Mouse (Mus musculus): ENCODE measurements around the gene Aldh1a2.

Aldh1a2 gene

DNA sequence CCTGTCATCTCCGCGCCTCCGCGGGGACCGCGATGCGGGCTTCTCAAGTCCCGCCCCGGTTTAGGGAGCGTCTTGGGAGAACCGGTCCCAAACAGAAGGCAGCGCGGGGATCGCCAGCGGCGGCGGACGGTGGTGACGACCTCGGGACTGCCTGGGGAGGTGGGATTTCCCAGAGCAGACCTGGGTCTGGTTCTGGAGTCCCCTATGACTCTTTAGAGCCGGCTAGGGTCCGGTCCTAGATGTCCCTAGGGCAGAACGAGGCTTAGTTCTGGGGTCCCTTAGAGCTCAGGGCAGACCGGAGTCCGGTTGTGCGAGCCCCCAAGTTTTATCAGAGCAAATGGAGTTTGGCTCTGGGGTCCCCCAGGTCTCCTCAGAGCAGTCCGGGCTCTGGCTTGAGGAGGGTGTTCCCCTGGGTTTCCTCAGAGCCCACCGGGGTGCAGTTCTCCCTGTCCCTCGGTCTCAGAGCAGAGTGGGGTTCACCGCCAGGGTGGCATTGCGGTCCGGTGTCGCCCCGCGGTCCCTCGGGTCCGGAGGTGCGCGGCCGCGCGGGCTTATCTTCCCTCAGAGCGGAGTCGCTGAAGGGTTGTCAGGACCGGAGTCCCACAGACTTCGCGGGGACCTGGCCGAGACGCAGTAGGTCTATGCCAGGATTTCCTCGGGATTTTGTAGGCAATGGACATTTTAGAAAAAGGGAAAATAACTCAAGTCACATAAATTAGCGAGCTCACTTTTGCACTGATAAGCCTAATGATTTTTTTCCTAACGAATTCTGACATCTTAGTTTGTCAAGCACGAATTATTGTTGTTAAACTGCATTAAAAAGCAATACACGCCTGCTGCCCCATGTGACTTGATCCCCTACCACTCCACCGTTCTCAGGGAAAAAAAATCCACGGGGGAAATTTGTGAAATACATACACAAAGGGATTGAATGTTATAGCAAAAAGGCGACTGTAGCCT, 727 bp downstream of the Aldh1a2 start:
- DNase-seq = peak in 1 of 2 experiments; percentile 5

DNA sequence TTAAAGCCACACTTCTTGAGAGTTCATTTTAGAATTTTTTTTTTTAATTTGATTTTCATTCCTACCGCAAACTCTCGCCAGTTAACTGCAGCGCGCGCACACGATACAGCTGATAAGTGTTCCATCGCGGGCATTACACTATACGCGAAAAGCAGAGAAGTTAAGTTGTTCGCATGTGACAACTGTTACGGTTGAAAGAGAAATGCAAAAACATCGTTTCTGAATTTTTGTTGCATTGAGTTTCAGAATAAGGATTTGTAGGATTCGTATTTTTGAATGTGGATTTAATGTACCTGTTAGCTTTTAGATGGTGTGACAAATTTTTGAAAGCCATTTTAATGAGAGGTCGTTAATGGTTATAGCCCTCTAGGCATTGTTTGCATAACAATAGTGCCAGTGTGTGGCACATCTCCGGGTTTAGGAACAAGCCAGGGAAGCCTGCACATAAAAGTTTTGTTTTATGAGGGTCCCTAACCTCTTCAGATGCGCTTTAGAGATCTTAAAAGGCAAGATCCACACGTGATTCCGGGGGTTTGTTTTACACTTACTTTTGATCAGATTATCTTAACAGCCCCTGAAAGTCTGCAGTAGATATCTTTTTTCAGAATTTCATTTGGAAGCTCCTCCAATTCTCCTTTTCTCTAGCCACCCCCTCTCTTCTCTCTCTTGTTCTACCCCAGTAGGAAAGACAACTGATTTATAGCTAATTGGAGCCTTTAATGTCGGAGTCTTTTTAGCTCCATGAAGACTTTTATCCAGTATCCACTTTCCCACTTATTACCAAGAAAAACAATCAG, 1.6 kb downstream of the Aldh1a2 start:
- DNase-seq = no peak

DNA sequence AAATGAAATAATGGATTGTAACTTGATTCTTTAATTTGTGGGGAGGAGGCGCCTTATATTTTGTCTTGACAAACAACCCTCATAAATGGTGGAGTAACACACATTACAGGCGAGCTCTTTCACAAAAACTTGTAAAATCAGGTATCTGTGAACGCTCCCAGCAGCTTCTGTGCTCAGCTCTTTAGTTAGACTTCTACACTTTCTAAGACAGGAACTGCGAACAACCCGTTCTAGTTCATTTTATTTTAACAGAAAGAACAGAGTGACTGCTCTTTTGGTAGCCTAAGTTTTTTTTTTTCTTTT, 2.2 kb downstream of the Aldh1a2 start:
- DNase-seq = no peak

DNA sequence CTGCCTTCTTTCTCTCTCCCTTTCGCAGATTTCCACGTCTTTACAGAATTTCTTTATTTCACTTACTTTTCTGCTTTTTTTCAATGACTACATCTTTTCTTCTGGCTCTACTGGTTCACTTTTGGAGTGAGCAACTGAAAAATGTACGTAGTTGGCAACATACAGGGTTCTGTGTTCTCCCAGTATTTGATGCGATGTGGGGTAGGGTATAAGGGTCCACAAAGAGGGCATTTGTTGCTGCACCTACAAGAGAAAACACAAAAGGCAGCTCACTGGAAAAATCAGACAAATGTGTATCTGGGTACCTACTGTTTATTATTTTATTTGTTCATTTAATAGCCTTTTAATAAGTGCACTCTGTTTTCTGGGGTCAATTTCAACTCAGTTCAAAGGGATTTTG, 3.6 kb downstream of the Aldh1a2 start:
- DNase-seq = no peak

DNA sequence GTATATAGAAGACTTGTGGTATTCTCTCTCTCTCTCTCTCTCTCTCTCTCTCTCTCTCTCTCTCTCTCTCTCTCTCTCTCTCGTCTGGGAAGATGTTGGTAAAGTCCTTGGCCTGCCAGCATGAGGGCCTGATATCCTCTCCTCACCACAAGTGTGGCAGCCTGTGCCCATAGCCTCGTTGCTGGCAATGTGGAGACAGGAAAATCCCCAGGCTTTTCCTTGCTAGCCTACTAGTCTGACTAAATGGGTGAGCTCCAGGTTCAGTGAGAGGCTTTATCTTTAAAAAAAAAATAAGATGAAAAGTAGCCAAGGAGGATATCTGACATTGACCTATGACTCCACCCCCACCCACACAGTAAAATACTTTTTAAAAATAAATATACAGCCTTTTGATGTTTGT, 4.8 kb downstream of the Aldh1a2 start:
- no peak for DNase-seq

DNA sequence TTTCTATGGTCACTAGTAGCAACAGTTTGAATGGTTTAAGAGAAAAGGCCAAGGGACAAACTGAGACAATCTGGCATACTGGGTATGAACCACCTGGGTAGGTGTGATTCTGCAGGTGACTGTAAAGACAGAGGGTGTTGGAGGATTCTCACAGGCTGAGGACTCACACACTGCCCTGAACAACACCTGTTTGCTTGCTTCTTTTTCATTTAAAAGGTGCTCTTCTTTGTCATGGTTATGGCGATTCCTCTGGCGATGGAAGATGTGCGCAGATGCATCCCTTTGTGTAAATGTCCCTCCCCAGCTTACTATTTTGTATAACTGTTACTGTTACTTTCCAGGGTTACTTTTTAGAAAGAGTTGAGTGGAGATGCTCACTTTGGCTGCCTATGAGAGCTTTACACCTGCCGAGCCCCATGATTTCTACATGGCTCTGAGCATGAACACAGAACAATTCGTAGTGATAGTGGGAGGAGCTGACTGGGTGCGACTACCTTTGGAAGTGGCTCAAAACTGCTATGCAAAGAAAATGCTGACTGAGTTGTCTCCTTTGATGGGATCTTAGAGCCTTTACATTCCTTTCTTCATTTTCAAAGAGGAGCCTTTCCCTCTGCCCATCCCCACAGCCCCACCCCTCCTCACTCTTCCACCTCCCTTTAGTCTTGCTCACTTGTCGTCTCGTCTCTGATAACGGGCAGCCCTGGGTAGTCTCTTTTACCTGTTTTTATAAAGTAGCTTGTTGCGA, 11.8 kb downstream of the Aldh1a2 start:
- DNase-seq = no peak

DNA sequence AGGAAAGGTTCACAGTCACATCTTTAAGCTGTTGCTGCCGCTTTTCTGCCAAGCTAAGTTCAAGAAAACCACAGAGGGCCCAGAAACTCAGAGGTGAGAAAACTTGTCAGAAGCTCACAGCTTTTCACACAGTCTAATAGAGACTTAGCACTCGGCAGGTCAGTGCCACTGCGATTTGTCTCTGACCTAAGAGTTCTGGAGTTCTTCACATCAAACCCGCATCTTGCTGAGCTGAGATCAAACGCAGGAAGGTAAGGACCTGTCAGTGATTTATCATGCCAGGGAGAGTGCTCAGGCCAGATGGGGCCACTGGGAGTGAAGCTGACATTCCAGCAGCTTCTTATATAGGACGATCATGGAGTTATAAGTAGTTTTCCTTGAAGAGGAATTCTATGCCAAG, 14.4 kb downstream of the Aldh1a2 start:
- no peak for DNase-seq

DNA sequence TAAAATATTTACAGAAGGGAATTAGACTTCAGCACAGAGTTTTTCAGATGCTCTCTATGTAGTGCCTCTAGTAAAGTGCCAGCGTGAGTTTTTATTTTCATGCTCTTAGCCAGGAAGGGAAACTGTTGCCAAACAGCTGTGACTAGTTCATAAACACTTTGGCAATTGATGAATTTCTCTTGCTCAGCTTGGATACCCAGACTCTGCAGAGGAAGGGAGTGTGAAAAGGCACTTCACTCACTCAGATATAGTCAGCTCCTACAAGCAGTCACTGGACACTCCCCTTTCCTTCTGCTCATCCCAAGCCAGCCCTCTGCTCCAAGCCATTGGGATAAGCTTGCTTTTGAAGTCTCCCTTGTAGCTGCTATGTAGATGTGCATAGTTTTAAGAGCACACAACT, 21.0 kb downstream of the Aldh1a2 start:
- DNase-seq = no peak

DNA sequence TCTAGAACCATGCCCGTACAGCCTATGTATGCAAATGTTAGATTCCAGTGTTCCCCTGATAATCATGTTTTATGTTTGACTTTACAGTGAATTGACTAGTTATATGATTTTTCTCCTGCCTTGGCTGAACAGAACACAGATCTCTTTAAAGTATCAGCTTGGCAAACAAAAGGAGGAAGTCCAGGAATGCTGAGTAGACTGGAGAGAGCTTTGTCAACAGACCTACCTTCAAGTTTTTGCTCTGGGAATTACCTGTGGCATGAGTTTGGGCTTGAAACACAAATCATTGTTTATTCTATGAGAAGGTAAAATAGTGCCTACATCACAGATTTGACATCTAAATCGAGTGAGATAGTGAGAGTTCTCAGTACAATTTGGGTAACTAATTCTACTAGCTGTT, 24.3 kb downstream of the Aldh1a2 start:
- no peak for DNase-seq

DNA sequence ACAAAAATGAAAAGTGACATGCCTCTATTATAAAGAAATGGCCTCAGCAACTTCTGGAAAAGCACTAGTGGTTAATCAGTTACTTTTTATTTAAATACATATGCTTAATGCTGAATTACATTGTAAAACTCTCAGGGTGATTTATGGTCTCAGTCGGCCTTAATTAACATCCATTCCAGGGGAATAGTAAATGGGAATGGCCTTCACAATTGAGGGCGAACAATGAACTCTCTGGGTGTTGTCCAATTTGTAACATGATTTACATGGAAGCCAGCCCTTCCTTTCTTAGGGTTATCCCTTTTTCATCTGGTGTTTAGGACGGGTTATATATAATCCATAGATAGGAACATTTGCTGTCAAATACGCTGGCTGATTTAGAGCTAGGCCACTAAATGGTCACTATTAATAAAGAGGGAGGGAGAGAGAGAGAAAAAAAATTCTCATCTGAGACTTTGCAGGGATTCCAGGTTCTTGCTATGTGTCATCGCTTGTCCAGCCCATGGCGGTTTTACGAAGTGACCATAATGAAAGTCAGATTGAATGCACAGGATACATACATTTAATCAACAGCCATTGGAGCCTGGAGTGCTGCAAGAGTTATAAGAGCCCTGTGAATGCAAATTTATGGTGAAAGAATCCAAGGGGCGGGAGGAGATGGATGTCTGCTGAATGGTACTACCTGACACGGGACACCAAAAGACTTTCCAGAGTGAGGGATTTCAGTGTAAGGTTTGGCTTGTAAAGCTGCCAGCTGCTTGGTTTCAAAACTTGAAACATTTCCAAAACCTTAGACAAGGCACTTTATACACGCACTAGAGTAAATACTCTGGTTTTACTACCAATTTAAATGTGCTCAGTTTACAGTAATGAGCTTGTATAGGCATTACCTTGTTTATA, 26.2 kb downstream of the Aldh1a2 start:
- no peak for DNase-seq

DNA sequence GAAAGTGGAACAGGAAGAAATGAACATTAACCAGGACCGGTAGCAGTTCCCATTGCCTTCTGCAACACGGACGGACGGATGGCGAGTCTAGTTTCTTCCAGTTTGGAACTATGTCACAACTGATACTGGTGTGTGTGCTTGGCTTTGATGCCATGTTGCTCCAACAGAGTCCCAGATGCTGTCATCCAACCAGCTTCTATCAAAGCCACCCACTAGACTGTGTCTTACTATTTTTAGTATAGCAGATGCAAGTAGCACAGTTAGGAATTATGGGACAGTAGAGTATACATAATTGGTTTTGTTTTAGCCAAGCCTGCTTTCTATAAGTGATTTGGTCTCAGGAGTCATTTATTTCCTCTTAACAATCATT, 26.8 kb downstream of the Aldh1a2 start:
- DNase-seq = no peak

DNA sequence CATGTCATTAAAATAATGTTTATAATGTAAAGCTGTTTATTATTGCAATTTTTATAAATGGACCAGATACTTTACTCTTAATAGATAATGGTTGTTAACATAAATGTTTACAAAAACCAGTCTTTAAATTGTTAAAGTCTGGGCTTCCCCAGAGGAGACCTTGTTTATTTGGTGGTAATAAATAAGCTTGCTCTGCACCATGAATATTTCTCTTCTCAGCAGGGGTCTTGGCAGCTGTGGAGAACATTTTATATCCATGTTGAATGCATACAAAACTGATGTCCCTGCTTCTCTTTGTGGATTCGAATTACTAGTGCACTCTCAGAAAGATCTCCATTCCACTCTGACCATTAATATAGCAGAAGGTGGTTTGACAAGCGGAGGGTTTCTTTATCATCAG, 38.8 kb downstream of the Aldh1a2 start:
- no peak for DNase-seq

DNA sequence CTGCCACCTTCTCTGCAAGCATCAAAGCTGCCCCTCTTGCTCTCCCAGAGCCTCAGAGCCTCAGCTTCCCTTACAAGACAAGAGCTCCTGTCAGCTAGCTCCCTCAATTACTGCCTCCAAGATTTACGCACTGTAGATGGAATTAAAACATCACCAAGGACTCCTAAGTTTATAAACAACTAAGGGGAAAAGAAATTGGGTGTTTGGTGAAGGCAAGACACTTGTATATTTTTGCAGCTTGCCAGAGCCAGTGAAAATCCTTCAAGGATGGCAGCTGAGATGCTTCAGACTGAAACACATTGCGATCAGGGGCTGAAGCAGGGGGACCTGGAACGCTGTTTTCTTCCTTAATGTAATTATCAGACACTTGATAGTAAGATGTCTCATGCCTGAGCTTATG, 47.1 kb downstream of the Aldh1a2 start:
- DNase-seq = no peak

DNA sequence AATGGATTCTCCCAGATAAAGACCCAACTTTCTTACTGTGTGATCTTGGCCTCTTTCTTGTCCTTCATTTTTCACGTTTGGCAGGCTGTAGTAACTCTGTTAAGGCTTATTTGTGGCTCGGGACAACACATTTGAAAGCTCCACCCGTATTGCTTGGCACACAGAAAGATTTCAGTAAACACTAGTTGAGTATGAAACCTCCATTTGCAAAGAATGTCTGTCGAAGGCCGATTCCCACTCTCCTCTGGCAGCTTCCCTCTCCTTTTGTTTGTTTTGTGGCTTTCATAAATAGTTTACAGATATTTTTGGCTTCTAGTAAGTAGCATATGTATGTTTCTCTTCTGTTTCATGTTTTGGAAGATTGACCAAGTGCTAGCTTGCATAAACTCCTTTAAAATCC, 54.1 kb downstream of the Aldh1a2 start:
- DNase-seq = no peak

DNA sequence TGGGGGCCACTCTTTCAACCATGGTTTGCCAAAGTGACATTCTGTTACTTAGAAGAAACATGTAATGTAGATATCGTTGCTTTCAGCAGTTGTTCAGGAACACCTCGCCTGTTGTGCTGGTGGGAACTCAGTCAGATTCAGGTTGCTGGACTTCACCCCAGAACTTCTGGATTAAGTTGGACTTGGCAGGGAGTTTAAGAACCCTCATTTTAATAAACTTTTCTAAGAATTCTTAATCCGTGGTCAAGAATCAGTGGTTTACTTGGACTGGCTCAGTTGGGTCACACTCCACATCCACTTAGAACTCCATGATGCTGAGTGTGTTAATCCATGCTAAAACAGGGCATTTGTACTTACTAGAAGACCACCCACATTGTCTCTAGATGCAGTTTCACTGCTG, 54.6 kb downstream of the Aldh1a2 start:
- DNase-seq = no peak

DNA sequence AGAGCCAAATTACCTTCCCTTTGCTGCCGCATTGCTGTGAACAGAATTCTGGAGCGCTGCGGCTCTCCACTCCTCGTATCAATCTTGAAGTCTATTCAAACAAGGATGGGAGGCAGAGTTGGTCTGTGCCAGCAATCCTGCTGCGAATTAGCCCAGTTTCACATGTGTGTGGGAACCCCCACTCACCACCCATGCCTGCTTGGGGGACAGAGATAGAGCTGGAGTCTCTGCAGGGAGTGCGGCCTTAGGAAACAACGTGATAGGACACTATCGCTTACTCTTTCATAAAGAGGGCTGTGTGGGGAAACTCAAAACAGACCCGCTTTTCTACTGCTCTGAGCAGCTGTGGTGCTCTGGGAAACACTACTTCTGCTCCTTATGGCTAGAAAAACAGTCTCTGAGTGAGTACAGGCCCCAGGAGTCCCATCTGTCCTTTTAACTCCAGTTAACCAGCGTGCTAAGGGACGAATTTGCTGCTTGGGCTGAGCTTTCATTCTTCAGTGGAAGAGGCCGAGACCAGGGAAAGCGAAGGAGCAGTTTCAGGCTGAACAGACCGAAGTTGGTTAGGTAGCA, 60.6 kb downstream of the Aldh1a2 start:
- no peak for DNase-seq

DNA sequence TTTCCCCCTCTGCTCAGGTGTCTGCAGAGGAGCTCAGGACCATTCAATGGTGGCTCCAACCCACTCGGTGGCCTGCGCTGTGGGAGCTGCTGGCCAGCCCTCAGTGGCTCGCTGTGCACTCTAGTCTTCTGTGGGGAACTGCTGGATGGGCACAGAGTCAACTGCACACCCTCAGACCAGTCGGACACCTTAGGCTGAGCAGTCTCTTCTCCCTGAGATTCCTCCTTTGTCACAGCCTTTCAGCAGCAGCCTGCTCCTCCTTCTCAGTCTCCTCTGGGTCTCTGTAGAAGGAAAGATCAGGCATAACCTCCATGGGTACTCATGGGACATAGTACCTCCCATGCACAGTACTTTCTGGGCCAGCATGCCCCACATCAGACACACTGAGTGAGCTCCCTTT, 63.2 kb downstream of the Aldh1a2 start:
- DNase-seq = no peak

DNA sequence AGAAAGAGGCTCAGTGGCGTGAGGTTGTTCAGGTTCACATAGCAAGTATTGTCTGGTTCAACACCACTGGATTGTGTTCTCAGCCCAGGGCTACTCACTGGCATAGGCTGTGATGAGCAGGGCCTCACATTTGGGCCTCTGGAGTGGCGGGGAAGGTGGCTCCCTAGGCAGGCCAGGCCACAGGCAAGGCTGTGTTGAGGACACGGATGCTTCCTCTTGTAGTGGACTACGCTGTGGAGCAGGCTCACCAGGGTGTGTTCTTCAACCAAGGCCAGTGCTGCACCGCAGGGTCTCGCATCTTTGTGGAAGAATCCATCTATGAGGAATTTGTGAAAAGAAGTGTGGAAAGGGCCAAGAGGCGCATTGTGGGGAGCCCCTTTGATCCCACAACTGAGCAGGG, 67.6 kb downstream of the Aldh1a2 start:
- DNase-seq = no peak

DNA sequence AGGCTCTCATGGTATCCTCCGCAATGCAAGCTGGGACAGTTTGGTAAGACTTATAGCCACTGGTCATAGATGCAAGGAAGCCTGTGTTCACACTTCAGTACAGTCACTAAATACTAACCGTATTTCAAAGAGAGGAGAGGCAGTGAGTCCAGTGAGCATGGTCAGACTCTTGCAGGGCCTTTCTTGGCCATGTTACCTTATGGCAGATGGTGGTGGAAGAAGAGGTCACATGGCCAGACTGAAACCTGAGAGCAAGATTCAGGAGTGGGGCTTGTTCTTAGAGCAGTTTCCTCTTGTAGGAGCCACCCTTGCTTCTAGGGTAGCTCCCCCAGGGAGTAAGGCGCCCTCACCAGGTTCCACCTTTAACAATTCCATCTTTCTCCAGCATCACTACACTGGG, 69.6 kb downstream of the Aldh1a2 start:
- no peak for DNase-seq

DNA sequence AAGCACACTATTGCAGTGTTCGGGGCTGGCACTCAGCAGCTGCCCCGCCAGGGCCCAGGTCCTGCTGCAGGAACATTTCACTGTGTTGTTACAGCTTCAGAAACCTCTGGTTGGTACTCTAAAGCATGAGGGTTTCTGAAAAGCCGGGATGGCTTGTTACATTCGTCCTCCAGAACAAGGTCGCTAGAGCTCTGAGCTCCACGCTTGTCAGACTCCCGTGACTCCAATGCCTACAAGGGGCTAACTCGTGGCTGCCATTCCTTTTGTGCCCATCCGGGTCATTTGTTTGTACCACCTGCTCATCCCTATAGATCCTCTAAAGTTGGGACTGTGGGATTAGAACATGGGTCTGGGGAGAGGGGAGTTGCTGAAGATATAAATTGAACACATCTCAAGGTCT, 70.8 kb downstream of the Aldh1a2 start:
- no peak for DNase-seq

DNA sequence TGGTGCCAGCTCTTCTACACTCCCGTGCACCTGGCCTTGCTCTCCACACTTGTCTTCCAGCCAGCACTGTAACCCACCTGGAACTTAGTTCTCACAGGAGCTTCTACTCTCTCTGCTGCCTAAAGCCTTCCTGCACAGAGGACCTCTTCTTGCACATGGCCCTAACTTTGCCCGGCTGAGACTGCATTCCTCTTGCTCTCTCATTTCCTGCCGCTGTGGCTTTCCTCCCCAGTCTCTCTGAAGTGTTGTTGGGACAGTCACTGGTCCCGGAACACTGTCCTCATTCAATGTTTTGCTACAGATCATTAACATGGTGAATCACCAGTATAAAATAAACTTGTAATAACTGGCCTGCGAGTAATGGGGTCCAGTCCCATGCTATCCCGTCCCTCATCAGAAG, 73.1 kb downstream of the Aldh1a2 start:
- no peak for DNase-seq

DNA sequence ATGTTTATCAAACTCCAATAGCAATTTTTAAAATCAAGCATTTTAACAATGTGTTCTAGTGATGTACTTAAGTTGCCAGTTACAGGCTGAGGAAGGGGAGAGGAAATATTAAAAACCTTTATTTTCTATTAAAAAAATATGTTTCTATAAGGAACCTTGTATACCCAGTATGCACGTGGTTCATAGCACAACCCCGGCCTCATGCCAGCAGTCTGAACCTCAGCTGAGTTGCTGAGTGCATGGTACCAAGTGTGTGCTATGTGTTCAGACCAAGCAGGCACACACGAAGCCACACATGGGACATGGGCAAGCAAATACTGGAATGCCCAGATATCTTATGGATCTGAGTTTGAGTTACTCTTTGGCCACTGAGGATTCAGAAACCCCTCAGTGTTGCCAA, 74.2 kb downstream of the Aldh1a2 start:
- no peak for DNase-seq

Data from lung, adult 18-20 months (tissue).